Comparison of ENCODE assay signal across 15 mouse cellular contexts in the genomic region with DNA sequence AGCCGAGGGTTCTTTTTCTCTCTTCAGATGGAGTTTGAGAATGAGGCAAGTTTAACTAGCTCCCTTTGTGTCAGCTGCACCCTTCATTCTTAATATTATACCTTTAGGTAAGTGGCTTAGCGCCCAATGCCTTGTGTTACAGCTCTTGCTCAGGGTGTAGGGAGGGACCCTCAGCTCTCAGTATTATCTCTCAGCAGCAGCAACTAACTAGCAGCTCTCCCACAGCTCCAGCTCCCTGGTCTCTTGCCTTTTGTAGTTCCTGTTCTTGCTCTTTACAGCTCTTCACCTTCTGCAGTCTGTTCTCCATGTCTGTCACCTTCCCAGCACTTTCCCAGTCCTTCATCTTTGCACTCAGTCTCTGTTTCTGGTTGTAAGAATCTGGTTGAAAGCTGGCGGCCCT. TPM values are rescaled to one million over a fixed set of nuclear protein-coding genes. Genes with fewer than 3 reads are reported as not detected.
A peak's percentile ranks its signal among the peaks of the same experiment; 100 is the strongest.
DNase-seq lines count a peak whose midpoint lies in the region; ATAC-seq and TF ChIP-seq lines count a peak whose summit lies in the region.
"Had no signal": no experiment of that assay in that cellular context is flagged by ENCODE, and none has a peak within 500 bp of the region (broad histone marks: within the 10 kb centered on the region; RNA-seq: fewer than 3 reads in every experiment).

No protein-coding gene starts in this region.

- H3K4me2 ChIP-seq in liver, embryonic 11.5 days = peak overlapping the region; percentile 50
- no peak overlapping the region for H3K4me2 ChIP-seq in stomach, embryonic 15.5 days
- H3K4me2 ChIP-seq: lung, embryonic 15.5 days had no signal

- no peak for ATAC-seq in megakaryocyte, adult 5-6 weeks (ENCODE audit: poor library complexity, severe bottlenecking)
- peak; percentile 70 for ATAC-seq in liver, embryonic 11.5 days (replicated peaks; ENCODE audit: low FRiP score)
- no peak for ATAC-seq in stomach, embryonic 15.5 days (ENCODE audit: insufficient read depth, low FRiP score, low read depth)

- H3K27ac ChIP-seq in gastrocnemius, adult 2 months = peak overlapping the region; percentile 98
- peak overlapping the region; percentile 83 for H3K27ac ChIP-seq in liver, embryonic 11.5 days (ENCODE audit: low read depth, low read length)
- H3K27ac ChIP-seq in stomach, embryonic 15.5 days = peak overlapping the region; percentile 96; the same call in 1 of the 2 replicates
- H3K27ac ChIP-seq: lung, embryonic 15.5 days had no signal

- peaks cover 34% of the 10 kb centered on the region for H3K36me3 ChIP-seq in megakaryocyte, embryonic 14.5 days (replicated peaks; ENCODE audit: low read length)
- no peaks in the 10 kb centered on the region for H3K36me3 ChIP-seq in liver, embryonic 11.5 days (ENCODE audit: control insufficient read depth, insufficient read depth, low read length)
- no peaks in the 10 kb centered on the region for H3K36me3 ChIP-seq in stomach, embryonic 15.5 days
- H3K36me3 ChIP-seq: lung, embryonic 15.5 days had no signal

- H3K9me3 ChIP-seq in megakaryocyte, embryonic 14.5 days = no peaks in the 10 kb centered on the region
- H3K9me3 ChIP-seq in liver, embryonic 11.5 days (ENCODE audit: control insufficient read depth, low read length) = no peaks in the 10 kb centered on the region
- no peaks in the 10 kb centered on the region for H3K9me3 ChIP-seq in stomach, embryonic 15.5 days
- H3K9me3 ChIP-seq: lung, embryonic 15.5 days had no signal

- peaks cover 92% of the 10 kb centered on the region for H3K4me1 ChIP-seq in megakaryocyte, embryonic 14.5 days
- H3K4me1 ChIP-seq in liver, embryonic 11.5 days (replicated peaks; ENCODE audit: control insufficient read depth, insufficient read depth, low read length) = peaks cover 61% of the 10 kb centered on the region
- H3K4me1 ChIP-seq in stomach, embryonic 15.5 days = peaks cover 50% of the 10 kb centered on the region

- H3K4me3 ChIP-seq in gastrocnemius, adult 2 months = no peak overlapping the region
- peak overlapping the region; percentile 47 for H3K4me3 ChIP-seq in megakaryocyte, embryonic 14.5 days (replicated peaks)
- H3K4me3 ChIP-seq in liver, embryonic 11.5 days (ENCODE audit: low read depth, low read length) = no peak overlapping the region
- no peak overlapping the region for H3K4me3 ChIP-seq in stomach, embryonic 15.5 days (replicated peaks)
- H3K4me3 ChIP-seq: lung, embryonic 15.5 days had no signal

- WGBS in liver, embryonic 11.5 days = 56% methylated on average over 3 of the region's 3 CpGs
- 61% methylated on average over 3 of the region's 3 CpGs for WGBS in stomach, embryonic 15.5 days

- no peak for TF ChIP-seq CTCF in gastrocnemius, adult 2 months (IDR thresholded peaks at IDR 0.05)

- no peak for DNase-seq in gastrocnemius, adult 2 months
- DNase-seq in gastrocnemius, postnatal 10 days = no peak
- DNase-seq in liver, embryonic 11.5 days (ENCODE audit: low spot score) = no peak
- no peak for DNase-seq in urinary bladder, postnatal 4 days (ENCODE audit: low spot score in 2 of 2)
- DNase-seq in cerebellum, postnatal 14 days = no peak
- DNase-seq: gastrocnemius, postnatal 14 days; thymus, adult 2 months had no signal

- H3K27me3 ChIP-seq in megakaryocyte, embryonic 14.5 days (replicated peaks) = no peaks in the 10 kb centered on the region
- no peaks in the 10 kb centered on the region for H3K27me3 ChIP-seq in liver, embryonic 11.5 days (replicated peaks; ENCODE audit: control insufficient read depth, insufficient read depth, low read length)
- H3K27me3 ChIP-seq in stomach, embryonic 15.5 days (replicated peaks) = no peaks in the 10 kb centered on the region
- H3K27me3 ChIP-seq: lung, embryonic 15.5 days had no signal

- peak overlapping the region; percentile 56 for H3K9ac ChIP-seq in liver, embryonic 11.5 days (ENCODE audit: low read depth, low read length)
- H3K9ac ChIP-seq in stomach, embryonic 15.5 days = no peak overlapping the region
- H3K9ac ChIP-seq: lung, embryonic 15.5 days had no signal

- intact Hi-C loops in gastrocnemius, adult 2 months (cut with DNase I) = no loop called here

RNA-seq across cellular contexts. Expression of a gene that starts 3.1 kb away (rescaled TPM):
- total RNA-seq in gastrocnemius, adult 2 months (2021) = 10 to 100 TPM; 20.7 to 26.3 TPM
- total RNA-seq in gastrocnemius, postnatal 10 days (2021) = 10 to 100 TPM; 17.3 to 23.1 TPM
- 60.2 and 90.5 TPM in 2 replicates for polyA plus RNA-seq in megakaryocyte, embryonic 14.5 days (2012; ENCODE audit: insufficient read depth, low replicate concordance)
- total RNA-seq in megakaryocyte, adult 5-6 weeks (2015) = 21.9 and 22.5 TPM in 2 replicates
- 15.2 and 17.8 TPM in 2 replicates for total RNA-seq in megakaryocyte, adult 5-6 weeks (2017)
- polyA plus RNA-seq in liver, embryonic 11.5 days (2014; fragmentation: Nextera tagmentation; extraction: Ambion mirVana) = 23.2 TPM in 2 replicates
- 34.0 and 40.2 TPM in 2 replicates for polyA plus RNA-seq in stomach, embryonic 15.5 days (2015; fragmentation: Nextera tagmentation; extraction: Ambion mirVana)

RNA-seq across cellular contexts. Expression of a gene that starts 13.8 kb away (rescaled TPM):
- total RNA-seq in gastrocnemius, adult 2 months (2021) = not detected
- total RNA-seq in gastrocnemius, postnatal 10 days (2021) = not detected
- not detected in 2 replicates for polyA plus RNA-seq in megakaryocyte, embryonic 14.5 days (2012; ENCODE audit: insufficient read depth, low replicate concordance)
- total RNA-seq in megakaryocyte, adult 5-6 weeks (2015) = not detected in 2 replicates
- total RNA-seq in megakaryocyte, adult 5-6 weeks (2017) = 0.20 TPM in 1 of 2 replicates, not detected in the other
- not detected in 2 replicates for polyA plus RNA-seq in liver, embryonic 11.5 days (2014; fragmentation: Nextera tagmentation; extraction: Ambion mirVana)
- polyA plus RNA-seq in stomach, embryonic 15.5 days (2015; fragmentation: Nextera tagmentation; extraction: Ambion mirVana) = 28.0 and 59.2 TPM in 2 replicates
- total RNA-seq: common myeloid progenitor, adult 5-6 weeks; gastrocnemius, postnatal 14 days; hematopoietic stem cell, adult 5-6 weeks had no signal
- polyA plus RNA-seq: C2C12; kidney, embryonic 16.5 days; lung, embryonic 15.5 days had no signal

RNA-seq across cellular contexts. Expression of a gene that starts 47.1 kb away (rescaled TPM):
- total RNA-seq in gastrocnemius, adult 2 months (2021) = not detected
- total RNA-seq in gastrocnemius, postnatal 10 days (2021) = under 1 TPM in 1 of 2 experiments, not detected in 1; 0.25 TPM
- not detected in 2 replicates for polyA plus RNA-seq in megakaryocyte, embryonic 14.5 days (2012; ENCODE audit: insufficient read depth, low replicate concordance)
- total RNA-seq in megakaryocyte, adult 5-6 weeks (2015) = 0.78 and 1.5 TPM in 2 replicates
- total RNA-seq in megakaryocyte, adult 5-6 weeks (2017) = 0.57 and 0.59 TPM in 2 replicates
- polyA plus RNA-seq in liver, embryonic 11.5 days (2014; fragmentation: Nextera tagmentation; extraction: Ambion mirVana) = 0.05 TPM in 1 of 2 replicates, not detected in the other
- polyA plus RNA-seq in stomach, embryonic 15.5 days (2015; fragmentation: Nextera tagmentation; extraction: Ambion mirVana) = 0.85 and 1.9 TPM in 2 replicates
- total RNA-seq: common myeloid progenitor, adult 5-6 weeks; gastrocnemius, postnatal 14 days had no signal

RNA-seq across cellular contexts. Expression of a gene that starts 57.6 kb away (rescaled TPM):
- total RNA-seq in gastrocnemius, adult 2 months (2021) = not detected
- total RNA-seq in gastrocnemius, postnatal 10 days (2021) = under 1 TPM; 0.05 to 0.81 TPM
- 0.46 TPM in 1 of 2 replicates, not detected in the other for polyA plus RNA-seq in megakaryocyte, embryonic 14.5 days (2012; ENCODE audit: insufficient read depth, low replicate concordance)
- total RNA-seq in megakaryocyte, adult 5-6 weeks (2015) = 0.23 TPM in 1 of 2 replicates, not detected in the other
- not detected in 2 replicates for total RNA-seq in megakaryocyte, adult 5-6 weeks (2017)
- polyA plus RNA-seq in liver, embryonic 11.5 days (2014; fragmentation: Nextera tagmentation; extraction: Ambion mirVana) = 7.8 and 10.4 TPM in 2 replicates
- polyA plus RNA-seq in stomach, embryonic 15.5 days (2015; fragmentation: Nextera tagmentation; extraction: Ambion mirVana) = 2.3 and 3.2 TPM in 2 replicates
- total RNA-seq: common myeloid progenitor, adult 5-6 weeks; hematopoietic stem cell, adult 5-6 weeks had no signal
